Mouse (Mus musculus) layer of hippocampus, postnatal 36 days (tissue): ENCODE measurements around the gene Pif1. TPM values are rescaled to one million over a fixed set of nuclear protein-coding genes. Genes with fewer than 3 reads are reported as not detected.

Experiments used
- DNase-seq, 2 experiments: peaks; one replicate each; pipeline ENCODE4 v3.0.0; 2022
- total RNA-seq, 2 experiments: library from RNA; stranded (reverse); gene quantifications; 2 replicates each; pipeline ENCODE4 v1.2.3; 2021

Pif1 gene
- total RNA-seq, 2 experiments from 2014 or later = 0.12 to 0.25 TPM

DNA sequence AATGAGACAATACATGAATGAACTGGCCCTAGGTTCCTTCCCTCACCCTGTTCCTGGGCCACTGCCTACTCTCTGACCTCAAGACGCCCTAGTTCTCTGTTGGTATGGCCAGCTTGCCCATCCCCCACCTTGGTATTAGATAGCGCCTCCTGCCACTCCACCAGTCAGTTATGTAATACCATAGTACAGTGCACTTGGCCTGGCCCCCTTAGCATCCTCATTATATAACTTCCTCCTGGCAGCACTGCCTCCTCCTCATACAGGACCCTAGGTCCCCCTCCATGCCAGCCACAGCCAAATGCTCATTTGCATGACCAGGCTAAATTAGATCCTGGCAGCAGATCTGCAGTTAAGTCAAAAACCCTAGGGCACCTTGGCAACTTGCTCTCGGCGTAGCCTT is 25.9 kb upstream of the Pif1 start:
- no peak for DNase-seq

DNA sequence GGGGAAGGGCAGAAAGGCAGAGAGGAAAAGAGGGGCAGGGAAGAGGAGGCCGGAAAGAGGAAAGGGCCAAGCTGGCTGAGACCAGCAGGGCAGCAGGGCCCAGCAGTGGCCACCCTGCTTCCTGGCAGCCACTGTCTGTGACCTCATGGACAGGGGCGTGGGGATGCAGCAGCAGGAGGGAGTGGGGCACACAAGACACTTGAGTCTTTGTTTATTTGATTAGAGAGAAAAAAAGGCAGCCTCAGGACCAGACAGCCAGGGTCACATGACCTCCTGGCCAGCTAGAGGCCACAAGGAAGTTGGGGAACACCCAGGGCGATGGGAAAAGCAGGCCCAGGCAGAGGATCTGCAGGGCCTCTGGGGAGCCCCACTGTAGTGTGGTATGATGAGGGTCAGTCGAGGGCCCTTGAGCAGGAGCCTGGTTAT is 24.9 kb upstream of the Pif1 start:
- DNase-seq = peak; percentile 64 to 78

DNA sequence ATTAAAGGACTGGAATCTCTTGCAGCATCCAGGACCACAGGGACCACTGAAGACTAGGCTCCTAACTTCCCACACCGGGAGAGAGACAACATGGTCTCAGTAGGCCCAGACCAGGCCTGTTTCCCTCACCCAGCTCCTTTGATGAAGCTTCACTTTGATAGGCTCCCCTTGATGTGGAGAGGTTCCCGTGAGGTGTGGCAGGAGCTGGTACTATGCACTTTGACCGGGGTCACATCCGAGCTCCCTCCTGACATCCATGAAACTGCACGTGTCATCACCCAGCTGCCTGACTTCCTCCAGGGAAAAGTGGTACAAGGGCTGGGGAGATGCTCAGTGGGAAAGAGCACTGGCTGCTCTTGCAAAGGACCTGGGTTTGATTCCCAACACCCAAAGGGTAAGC is 23.9 kb upstream of the Pif1 start:
- no peak for DNase-seq

DNA sequence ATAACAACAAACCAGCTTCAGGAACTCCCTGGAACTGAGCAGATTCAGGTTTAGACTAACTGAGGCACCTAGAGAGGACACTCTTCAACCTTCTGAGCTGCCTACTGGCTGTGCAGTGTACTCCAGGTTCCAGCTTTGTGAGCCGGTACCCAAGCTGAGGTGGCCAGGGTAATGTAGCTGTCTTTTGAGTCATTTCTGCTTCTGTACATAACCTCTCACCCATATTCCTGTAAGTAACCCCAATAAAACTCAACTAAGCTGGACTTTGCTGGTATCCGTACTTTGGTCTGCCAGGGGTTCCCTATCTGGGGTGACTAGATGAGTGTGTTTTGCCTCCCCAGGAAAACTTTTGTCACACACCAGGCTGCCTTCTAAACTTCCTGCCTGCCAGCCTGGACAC is 22.3 kb upstream of the Pif1 start:
- DNase-seq = no peak

DNA sequence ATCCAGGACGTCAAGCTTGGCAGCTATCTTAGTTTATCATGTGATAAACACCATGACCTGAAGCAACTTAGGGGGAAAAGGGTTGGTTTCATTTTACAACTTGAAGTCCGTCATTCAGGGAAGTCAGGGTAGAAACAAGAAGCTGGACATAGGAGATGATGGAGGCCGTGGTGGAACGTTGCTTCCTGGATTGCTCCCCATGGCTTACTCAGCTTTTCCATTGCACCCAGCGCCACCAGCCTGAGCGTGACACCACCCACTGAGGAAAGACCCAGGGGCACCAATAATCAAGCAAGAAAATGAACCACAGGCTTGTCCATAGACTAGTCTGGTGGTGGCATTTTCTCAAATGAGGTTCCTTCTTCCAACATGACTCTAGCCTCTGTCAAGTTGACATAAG is 18.2 kb upstream of the Pif1 start:
- DNase-seq = no peak

DNA sequence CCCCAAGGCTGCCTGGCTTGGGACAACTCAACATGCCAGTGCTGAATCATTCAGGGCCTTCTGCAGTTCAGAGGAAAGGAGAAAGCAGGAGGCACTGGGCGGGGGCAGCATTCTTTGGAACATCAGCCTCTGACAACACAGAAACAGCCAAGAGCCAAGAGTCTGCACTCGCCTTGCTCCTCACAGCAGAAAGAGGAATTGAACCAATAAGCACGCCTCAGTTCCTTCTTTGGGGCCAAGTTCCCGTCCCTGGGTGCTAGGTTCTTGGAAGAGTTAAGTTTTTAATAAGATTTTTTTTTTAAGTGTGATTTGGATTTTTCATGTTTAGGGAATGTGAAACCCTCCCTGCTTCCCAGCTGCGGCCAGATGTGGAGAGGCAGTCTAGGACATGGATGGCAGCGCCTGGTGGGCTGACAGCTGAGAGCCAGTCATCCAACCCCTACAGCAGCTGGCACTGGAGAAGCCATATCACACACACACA is 17.4 kb upstream of the Pif1 start:
- DNase-seq = no peak

DNA sequence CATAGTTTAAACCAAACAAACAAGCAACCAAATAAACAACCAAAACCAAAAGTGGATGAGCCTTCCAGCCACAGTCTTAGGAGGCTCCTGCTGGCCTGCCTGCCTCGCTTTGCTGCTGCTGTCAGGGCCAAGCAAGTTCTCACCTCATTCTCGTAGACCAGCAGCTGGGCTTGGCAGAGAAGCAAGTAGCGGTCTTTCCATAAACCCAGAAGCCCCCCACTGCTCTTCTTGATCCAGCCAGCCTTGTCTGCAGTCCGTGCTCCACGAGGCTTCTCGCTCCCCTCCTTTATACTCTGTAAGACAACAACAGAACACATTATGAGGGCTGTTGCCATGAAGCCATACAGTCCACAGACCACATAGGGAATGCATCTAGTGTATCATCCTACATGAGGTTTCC is 14.1 kb upstream of the Pif1 start:
- no peak for DNase-seq

DNA sequence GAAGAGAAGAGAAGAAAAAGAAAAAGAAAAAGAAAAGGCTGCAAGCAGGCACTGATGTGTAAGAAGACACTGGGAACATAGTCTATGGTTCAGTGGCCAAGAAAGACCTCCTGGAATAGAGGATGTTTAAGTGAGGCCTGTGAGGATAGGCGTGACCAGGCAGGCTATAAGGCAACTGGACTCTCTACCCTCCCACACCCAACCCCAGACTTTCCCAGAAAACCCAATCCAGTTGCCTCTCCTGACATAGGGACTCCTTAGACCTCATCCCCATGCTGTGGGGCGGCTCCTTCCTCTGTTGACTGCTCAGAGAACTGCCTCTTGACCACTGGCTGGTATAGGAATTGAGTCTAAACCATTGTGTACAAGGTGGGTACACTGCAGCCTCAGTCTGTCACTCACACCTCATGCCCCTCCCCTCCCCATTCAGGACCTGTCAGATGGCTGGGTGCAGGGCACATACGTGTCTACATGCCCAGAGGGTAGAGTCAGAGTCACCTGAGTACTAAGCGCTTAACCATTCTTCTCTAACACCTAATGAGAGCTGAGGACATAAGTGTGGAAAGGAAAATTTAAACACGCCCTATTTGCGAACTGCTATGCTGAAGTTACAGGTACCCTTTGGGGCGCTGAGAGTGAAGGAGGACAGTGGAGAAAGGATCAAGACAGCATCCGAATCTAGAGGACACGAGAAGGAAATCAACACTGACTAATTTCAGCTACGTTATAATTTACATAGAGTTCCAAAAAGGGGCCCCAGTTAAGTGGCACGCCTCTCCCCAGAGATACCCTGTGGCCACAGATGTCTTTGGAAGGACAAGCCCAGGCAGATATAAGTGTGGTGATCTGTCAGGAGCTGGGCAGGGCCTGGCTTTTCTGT is 12.2 kb upstream of the Pif1 start:
- no peak for DNase-seq

DNA sequence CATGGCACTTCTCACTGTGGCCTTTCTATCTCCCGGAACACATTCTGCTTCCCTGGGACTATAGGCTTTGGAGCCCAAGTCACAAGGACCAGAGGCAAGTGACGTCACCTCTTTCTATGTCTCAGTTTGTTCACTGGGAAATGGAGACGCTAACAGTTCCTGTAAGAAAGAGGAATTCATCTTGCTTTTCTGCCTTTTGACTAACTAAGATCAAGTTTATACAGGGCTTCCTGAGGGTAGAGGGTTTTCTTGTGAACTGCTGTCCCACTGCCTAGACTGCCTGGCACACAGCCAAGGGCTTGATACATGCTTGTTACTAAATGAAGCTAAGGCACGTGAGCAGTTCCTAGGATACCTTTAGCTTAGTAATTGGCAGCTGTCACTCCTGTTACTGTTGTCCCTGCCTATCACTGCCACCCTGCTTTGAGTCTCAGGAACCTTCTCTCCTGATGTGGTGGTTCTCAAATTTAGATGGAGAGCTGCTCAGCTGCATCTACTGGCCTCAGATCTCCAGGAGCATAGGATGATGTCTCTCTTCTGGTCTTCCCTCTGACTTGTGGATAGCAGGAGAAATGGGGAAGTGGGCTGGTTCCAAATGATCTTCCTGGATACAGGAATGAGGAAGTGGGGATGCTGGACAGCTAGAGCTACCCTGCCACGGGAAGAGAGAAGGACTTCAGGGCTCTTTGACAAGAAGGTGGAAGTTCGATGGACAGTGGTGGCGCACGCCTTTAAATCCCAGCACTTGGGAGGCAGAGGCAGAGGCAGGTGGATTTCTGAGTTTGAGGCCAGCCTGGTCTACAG is 11.4 kb upstream of the Pif1 start:
- no peak for DNase-seq

DNA sequence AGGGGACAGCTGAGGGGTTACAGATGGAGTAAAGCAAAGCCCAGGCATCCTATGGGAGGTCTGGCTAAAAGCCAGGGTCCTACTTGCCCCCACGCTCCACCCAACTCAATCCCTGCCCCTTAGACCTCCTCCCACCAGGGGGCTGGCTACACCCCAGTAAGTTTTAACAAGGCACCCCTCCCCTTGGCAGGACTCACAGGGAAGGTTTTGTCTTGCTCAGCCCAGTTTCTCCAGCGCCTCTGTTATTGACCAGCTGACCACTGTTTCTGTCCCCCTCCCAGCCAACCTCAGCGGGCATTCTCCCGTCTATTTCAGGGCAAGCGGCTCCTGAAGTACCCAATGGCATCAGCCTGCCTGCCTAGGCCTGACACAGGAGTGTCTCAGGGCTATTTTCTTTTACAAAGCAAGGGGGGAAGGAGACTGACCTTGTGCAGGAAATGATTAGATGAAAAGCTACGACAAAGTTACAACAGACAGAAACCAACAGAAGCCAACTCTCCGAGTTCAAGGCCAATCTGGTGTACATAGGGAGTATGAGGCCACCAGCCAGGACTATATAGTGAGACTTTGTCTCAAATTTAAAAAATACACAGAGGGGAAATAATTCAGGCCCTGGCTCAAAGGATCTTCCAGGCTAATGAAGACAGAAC is 10.0 kb upstream of the Pif1 start:
- peak; percentile 24 to 58 for DNase-seq

DNA sequence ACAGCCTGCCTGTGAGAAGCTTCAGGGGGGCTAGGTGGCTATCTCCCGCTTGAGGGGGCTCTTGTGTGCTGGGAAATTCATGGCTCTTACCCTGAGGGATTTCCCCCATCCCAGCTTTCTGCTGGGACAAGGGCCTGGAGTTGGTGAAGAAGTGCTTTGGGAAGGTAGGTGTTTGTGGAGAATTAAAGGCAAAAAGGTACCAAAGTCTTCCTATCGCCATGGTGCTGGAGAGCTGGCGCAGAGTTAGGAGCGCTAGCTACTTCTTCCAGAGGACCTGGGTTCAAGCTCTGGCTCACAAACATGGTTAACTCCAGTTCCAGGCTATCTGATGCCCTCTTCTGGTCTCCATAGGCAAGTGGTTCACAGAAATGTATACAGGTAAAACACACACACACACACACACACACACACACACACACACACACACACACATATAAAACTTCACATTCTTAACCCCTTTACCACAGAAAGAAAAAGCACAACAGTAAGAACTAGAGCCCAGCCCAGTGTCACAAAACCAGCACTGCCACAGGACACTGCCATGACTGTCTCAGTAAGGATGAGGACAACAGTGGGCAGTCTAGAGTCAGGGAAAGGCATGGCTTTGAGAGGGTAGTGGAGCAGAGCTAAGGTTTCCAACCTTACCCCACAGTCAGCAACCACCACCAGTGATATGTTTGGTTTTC is 9.3 kb upstream of the Pif1 start:
- DNase-seq = no peak

DNA sequence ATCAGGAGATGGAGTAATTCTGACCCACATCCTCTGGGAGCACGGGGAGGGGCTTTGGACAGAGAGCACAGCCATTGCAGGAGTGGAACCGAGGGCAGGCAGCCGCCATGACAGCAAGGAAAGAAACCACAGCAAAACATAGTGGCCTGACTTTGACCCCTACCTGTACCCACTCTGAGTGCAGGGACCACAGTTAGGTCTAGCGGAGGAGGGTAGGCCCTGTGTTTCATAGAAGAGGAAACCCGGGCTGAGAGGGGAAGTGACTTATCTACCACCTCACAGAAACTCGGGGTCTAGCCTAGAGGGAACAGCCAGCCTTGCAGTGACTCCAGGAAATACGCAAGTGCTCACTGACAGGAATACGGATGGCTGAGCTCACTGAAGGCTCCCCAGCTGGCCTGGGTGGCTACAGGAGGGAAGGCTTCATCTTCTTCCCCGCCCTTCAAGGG is 8.1 kb upstream of the Pif1 start:
- no peak for DNase-seq

DNA sequence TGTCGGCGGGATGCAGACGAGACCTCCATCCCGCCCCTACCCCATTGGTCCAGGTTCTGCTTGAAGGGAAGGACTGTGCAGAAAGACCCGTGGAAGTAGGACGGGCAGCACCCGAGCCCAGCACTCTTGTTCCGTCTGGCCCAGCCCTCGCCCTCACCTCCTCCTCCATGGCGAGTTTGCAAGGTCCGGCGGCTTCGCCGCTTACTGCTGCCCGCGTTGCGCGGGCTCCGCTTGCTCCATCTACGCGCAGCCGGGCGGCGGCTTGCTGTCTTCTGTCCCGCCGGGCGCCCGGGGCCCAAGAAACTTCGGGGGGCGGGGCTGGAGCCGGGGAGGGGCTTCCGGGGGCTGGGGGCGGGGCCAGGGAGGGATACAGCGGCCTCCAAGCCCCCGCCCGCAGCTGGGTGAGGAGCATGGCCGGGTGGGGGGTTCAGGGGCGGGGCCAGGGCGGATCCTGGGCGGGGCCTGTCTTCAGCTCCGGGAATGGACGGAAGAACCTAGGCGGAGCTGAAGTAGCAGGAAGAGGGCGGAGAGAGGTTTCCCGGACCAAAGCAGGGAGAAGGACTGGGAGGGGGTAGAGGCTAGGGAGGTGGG is 7.1 kb upstream of the Pif1 start, which contains the start of gene Plekho2:
Gene Plekho2, minus strand, starts transcription at position 260 of the 591 bp plus-strand sequence.
- peak; percentile 80 to 82 for DNase-seq

DNA sequence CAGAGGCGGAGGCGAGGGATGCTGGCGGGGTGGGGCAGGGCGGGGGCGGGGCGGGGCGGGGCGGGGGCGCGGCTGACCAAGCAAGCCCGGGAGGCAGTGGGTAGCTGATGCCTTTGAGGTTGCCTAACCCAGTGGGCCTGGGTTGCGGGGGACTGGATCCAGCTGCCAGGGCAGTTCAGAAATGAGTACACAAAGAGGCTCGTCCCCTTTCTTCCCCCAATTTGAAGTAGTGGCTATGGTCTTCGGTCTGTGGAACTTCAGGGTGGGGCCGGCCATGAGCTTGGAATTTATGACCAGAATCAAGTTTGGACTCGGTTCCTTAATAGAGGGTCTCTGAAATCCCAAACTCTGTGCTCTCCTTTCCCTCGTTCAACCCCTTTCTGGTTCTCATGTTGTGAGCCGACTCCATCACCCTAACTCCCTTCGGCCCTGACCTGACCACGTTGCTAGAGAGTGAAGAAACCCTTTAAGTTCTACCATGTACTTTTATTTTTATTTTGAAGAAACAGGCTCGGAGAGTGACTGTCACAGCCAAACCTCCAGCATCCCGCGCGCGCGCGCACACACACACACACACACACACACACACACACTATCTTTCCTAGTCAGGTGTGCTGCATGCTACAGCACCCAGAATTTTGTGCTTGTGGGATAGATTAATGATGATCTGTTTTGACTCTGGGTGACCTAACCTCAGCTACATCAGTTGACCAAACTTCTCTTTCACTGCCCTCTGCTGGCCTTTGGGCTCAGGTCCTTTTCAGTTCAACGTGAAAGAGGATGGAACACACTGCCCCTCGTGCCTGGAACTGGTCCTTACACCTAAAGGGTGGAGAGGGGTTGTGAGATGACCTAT is 6.3 kb upstream of the Pif1 start:
- peak; percentile 64 to 65 for DNase-seq

DNA sequence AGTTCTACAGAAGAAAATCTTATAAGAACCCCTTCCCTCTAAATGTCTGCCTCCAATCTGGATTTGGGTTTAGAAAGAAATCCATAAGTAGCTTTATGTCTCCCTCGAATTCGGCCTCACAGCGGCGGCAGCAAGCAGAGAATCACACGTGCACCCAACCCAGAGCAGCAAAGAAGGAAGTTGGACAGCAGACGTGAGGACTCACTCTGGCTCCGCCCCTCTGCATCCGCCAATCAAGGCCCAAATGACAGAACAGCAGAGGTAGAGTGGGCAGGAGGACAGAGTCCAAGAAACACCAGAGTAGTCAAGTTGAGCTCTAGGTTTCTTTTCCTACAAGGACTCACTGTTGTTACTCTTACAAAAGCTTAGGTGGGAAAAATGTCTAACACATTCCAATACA is 3.9 kb upstream of the Pif1 start:
- DNase-seq = no peak

DNA sequence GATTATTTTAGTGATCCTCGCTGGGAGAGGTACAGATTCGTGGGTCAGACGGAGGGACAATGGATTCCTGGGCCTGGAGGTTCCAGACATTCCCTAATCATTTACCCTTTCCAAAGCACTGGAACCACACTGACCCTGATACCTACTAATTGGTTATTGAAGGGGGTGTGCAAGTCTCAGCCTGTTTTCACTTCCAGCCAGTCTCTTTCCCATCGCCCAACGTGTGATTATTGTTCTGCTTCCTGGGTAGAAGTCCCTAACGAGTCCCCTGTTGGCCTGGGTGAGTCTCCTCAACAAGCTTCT is 261 bp downstream of the Pif1 start:
- DNase-seq = no peak

DNA sequence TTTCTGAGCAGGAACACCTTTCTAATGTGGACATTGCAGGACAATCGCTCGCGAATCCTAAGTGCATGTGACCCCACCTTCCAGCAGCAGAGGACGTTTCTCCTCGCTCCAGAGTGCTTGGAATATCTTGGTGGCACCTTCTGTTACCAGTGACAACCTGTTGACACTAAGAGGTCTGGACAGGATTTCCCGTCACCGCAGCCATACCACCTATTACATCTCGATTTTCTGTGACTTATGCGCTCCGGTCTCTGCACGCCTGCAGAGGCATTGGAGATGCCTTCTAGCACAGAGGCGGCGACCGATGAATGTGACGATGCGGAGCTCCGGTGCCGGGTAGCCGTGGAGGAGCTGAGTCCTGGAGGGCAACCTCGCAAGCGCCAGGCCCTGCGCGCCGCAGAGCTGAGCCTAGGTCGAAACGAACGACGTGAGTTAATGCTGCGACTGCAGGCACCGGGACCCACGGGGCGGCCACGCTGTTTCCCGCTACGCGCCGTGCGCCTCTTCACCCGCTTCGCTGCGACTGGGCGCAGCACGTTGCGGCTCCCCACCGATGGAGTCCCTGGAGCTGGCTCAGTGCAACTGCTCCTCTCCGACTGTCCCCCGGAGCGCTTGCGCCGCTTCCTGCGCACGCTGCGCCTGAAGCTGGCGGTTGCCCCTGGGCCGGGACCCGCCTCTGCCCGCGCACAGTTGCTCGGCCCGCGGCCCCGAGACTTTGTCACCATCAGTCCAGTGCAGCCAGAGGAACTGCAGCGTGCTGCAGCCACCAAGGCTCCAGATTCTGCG is 806 bp downstream of the Pif1 start:
- peak in 1 of 2 experiments; percentile 33 for DNase-seq

DNA sequence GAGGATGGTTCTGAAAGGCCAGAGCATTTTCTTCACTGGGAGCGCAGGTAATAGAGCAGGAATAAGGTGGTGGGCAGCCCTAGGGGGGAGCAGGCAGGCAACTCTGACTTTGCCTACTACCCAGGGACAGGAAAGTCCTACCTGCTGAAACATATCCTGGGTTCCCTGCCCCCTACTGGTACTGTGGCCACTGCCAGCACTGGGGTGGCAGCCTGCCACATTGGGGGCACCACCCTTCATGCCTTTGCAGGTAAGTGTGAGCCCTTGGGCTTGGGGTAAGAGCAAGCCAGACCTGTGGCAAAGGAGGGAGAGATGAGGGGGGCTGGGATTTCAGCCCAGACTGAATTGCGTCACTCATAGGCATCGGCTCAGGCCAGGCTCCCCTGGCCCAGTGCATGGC is 2.1 kb downstream of the Pif1 start:
- DNase-seq = no peak

DNA sequence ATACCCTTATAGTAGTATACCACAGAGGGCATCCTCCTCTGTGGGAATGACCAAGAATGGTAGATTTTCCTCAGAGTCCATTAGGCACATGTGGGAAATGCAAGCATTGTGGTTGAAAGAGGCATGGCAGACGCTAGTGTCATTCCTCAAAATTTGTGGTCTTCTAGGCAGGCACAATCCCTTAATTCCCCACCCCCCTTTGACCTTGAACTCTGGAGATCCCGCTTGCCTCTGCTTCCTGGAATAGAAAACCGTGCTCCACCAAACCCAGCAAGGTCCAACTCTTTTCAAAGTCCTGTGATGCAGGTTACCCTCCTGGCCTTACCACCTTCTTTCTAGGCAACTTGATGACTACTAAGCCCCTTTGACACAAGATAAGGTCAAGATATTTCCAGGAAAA is 5.8 kb downstream of the Pif1 start:
- DNase-seq = no peak

DNA sequence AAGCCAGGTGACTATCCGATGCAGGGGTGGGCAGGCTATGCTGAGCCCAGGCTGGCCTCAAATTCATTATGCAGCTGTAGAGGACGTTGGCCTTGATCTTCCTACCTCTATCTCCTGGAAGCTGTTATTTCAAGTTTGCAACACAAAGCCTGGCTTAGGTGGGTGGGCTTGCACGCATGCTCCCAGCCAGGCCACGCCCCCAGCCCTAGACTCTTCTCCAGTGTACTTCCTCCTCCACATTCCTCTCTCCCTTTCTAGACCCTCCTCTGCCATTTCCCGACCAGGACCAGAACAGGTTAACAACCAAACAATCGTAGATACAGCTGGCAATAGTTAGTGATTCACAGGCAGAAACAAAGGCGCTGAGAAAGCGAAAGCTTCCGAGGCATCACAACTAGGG is 6.6 kb downstream of the Pif1 start:
- no peak for DNase-seq
